Mouse (Mus musculus) gastrocnemius, postnatal 4 days (tissue): Measurements from ENCODE around the gene Olfr843. TPM values are rescaled to one million over a fixed set of nuclear protein-coding genes. Genes with fewer than 3 reads are reported as not detected.

ENCODE experiments used
- DNase-seq, 2 experiments: peaks; one replicate each; pipeline ENCODE4 v3.0.0; 2021 to 2022; ENCODE audit warnings: low spot score in 2 of 2, mixed read lengths in 2 of 2
- long read RNA-seq, 2 experiments: library from polyadenylated mRNA; stranded (forward); transcript quantifications; one replicate each; pipeline ENCODE4 v2.0.0; 2021
- total RNA-seq, 2 experiments: library from RNA; stranded (reverse); gene quantifications; 2 replicates each; pipeline ENCODE4 v1.2.3; 2021

The Olfr843 gene
- not detected for total RNA-seq
- long read RNA-seq, experiment 1: 0 reads
- long read RNA-seq, experiment 2: 0 reads

DNA sequence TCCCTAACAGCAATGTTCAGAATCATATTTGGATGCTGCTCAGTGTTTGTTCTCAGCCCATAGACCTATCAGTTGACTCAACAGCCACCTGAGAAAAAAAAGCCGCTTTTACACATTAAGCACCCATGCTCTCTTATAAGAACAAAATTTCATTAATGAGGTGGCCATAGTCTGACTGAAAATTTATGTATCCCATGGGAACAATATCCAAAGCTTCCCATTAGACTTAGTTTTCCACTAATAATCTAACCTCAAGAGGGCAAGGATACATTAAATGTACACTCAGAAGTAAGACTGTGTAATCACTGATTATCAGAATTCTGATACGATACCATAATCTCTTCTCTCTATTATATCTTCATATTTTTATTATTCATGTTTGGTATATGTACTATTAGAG lies at the start of gene Olfr843:
Gene Olfr843, minus strand, starts transcription at position 101 of the 400 bp plus-strand sequence.
- DNase-seq: no peak

Other genes starting within 250 kb of the Olfr843 start
- not detected for gene Olfr835, start 219.3 kb downstream of the Olfr843 start, total RNA-seq
- gene Olfr836, start 131.6 kb downstream of the Olfr843 start, total RNA-seq: not detected
- not detected for gene Olfr837, start 115.7 kb downstream of the Olfr843 start, total RNA-seq
- under 1 TPM; 0.02 to 0.03 TPM for gene Olfr839-ps1, start 74.7 kb downstream of the Olfr843 start, total RNA-seq
- not detected for gene Olfr844, start 64.4 kb upstream of the Olfr843 start, total RNA-seq
- gene Olfr845, start 84.5 kb upstream of the Olfr843 start, total RNA-seq: not detected
- not detected for gene Olfr846, start 112.0 kb upstream of the Olfr843 start, total RNA-seq
- gene Olfr847, start 126.7 kb upstream of the Olfr843 start, total RNA-seq: not detected
- not detected for gene Olfr849, start 188.3 kb upstream of the Olfr843 start, total RNA-seq
- gene Olfr850, start 226.3 kb upstream of the Olfr843 start, total RNA-seq: not detected
- gene Olfr851, start 241.3 kb upstream of the Olfr843 start, total RNA-seq: not detected